Mouse (Mus musculus) midbrain, embryonic 12.5 days (tissue): ENCODE data around the gene Dcun1d5. TPM values are rescaled to one million over a fixed set of nuclear protein-coding genes. Genes with fewer than 3 reads are reported as not detected.
"Not testable (repeated sequence)": the region's sequence is repeated elsewhere in the genome, so short reads cannot be mapped to it uniquely, and the experiment has no call there.

ENCODE experiments used
- ATAC-seq: fragments of 200-750 bp; cut with Nextera tagmentation; 2 replicates; pipeline ENCODE4 v1.8.0; 2017; ENCODE audit warnings: low read depth, moderate TSS enrichment, moderate library complexity; ENCODE audit not compliant: low FRiP score
- H3K27ac ChIP-seq: fragments of 300-500 bp; sonication (generic); replicated peaks from 2 replicates; pipeline ENCODE4 v1.5.1; 2016; ENCODE audit warnings: mild to moderate bottlenecking
- H3K27me3 ChIP-seq: fragments of 300-500 bp; sonication (generic); 2 replicates; pipeline ENCODE4 v1.6.1; 2016; ENCODE audit warnings: mild to moderate bottlenecking
- H3K36me3 ChIP-seq: fragments of 300-500 bp; sonication (generic); 2 replicates; pipeline ENCODE4 v1.6.1; 2016
- H3K4me1 ChIP-seq: fragments of 300-500 bp; sonication (generic); 2 replicates; pipeline ENCODE4 v1.6.1; 2016
- H3K4me2 ChIP-seq: fragments of 300-500 bp; sonication (generic); replicated peaks from 2 replicates; pipeline ENCODE4 v1.6.1; 2016; ENCODE audit warnings: mild to moderate bottlenecking, moderate library complexity
- H3K4me3 ChIP-seq: fragments of 300-500 bp; sonication (generic); 2 replicates; pipeline ENCODE4 v1.5.1; 2016; ENCODE audit warnings: mild to moderate bottlenecking
- H3K9ac ChIP-seq: fragments of 300-500 bp; sonication (generic); replicated peaks from 2 replicates; pipeline ENCODE4 v1.6.1; 2016; ENCODE audit warnings: mild to moderate bottlenecking, moderate library complexity
- H3K9me3 ChIP-seq: fragments of 300-500 bp; sonication (generic); 2 replicates; pipeline ENCODE4 v1.6.1; 2016; ENCODE audit warnings: mild to moderate bottlenecking
- WGBS: fragments of 180-500 bp; shearing (Covaris S2); methylation state at CpG from one replicate; pipeline ENCODE4 v1.1.7; 2016; 5-methylcytosine and 5-hydroxymethylcytosine counted together
- polyA plus RNA-seq: library from polyadenylated mRNA; unstranded; fragments of >200 nt; fragmentation: Nextera tagmentation; extraction: Ambion mirVana; gene quantifications from 2 replicates; pipeline ENCODE4 v1.2.1, GENCODE M21; 2016

Gene Dcun1d5
- polyA plus RNA-seq: 140 and 142 TPM in 2 replicates

- no peaks in the 10 kb centered on the region for H3K36me3 ChIP-seq
- peak within 1 kb of the TSS; percentile 89 for H3K9ac ChIP-seq
- no peaks in the 10 kb centered on the region for H3K27me3 ChIP-seq
- under 1% methylated on average over 62 of the region's 62 CpGs for WGBS
- H3K4me2 ChIP-seq: peak within 1 kb of the TSS; percentile 82
- H3K27ac ChIP-seq: peak within 1 kb of the TSS; percentile 94
- ATAC-seq: peak; percentile 99
- peaks cover 17% of the 10 kb centered on the region for H3K4me1 ChIP-seq
- H3K9me3 ChIP-seq: no peaks in the 10 kb centered on the region
- peak within 1 kb of the TSS; percentile 94 for H3K4me3 ChIP-seq
These were observed at the start of gene Dcun1d5, which contains the start of gene Dync2h1 for GRCm38 (mm10) chr9:7184172-7184896. Gene Dcun1d5 (plus strand): TSS chr9:7184520. Gene Dync2h1 (minus strand): TSS chr9:7184446.

GRCm38 (mm10) chr9:7154391-7154790 lies 29.9 kb upstream of the Dcun1d5 start:
- H3K9ac ChIP-seq: no peak overlapping the region
- H3K27ac ChIP-seq: no peak overlapping the region
- H3K27me3 ChIP-seq: no peaks in the 10 kb centered on the region
- 86% methylated on average over 2 of the region's 2 CpGs for WGBS
- H3K4me3 ChIP-seq: no peak overlapping the region
- peaks cover 45% of the 10 kb centered on the region for H3K36me3 ChIP-seq
- ATAC-seq: no peak
- no peak overlapping the region for H3K4me2 ChIP-seq
- H3K9me3 ChIP-seq: no peaks in the 10 kb centered on the region
- H3K4me1 ChIP-seq: no peaks in the 10 kb centered on the region

- Histone ChIP-seq H3K36me3 (peaks cover 53% of the 10 kb centered on the region), H3K27me3 (no peaks in the 10 kb centered on the region), H3K4me2 (no peak overlapping the region), H3K9me3 (no peaks in the 10 kb centered on the region), H3K9ac (no peak overlapping the region), H3K4me3 (no peak overlapping the region), H3K27ac (no peak overlapping the region), H3K4me1 (no peaks in the 10 kb centered on the region)
- ATAC-seq: no peak
- 96% methylated on average over 7 of the region's 7 CpGs for WGBS
These were observed 25.7 kb upstream of the Dcun1d5 start for GRCm38 (mm10) chr9:7158605-7159004.

GRCm38 (mm10) chr9:7159718-7160117 lies 24.6 kb upstream of the Dcun1d5 start:
- no peak for ATAC-seq
- Histone ChIP-seq H3K4me3 (no peak overlapping the region), H3K9me3 (no peaks in the 10 kb centered on the region), H3K9ac (no peak overlapping the region), H3K4me2 (no peak overlapping the region), H3K27me3 (no peaks in the 10 kb centered on the region), H3K27ac (no peak overlapping the region), H3K36me3 (peaks cover 54% of the 10 kb centered on the region), H3K4me1 (no peaks in the 10 kb centered on the region)
- 84% methylated on average over 3 of the region's 3 CpGs for WGBS

- H3K4me2 ChIP-seq: no peak overlapping the region
- 88% methylated on average over 5 of the region's 5 CpGs for WGBS
These were observed 23.6 kb upstream of the Dcun1d5 start for GRCm38 (mm10) chr9:7160688-7161087.

GRCm38 (mm10) chr9:7167339-7167998 lies 16.9 kb upstream of the Dcun1d5 start:
- Histone ChIP-seq H3K27ac (no peak overlapping the region), H3K9me3 (no peaks in the 10 kb centered on the region), H3K4me1 (no peaks in the 10 kb centered on the region), H3K36me3 (peaks cover 36% of the 10 kb centered on the region), H3K4me3 (no peak overlapping the region), H3K4me2 (no peak overlapping the region), H3K27me3 (no peaks in the 10 kb centered on the region), H3K9ac (no peak overlapping the region)
- no peak for ATAC-seq
- WGBS: 91% methylated on average over 6 of the region's 6 CpGs

More at GRCm38 (mm10) chr9:7160688-7161087, 23.6 kb upstream of the Dcun1d5 start:
- no peaks in the 10 kb centered on the region for H3K27me3 ChIP-seq
- no peaks in the 10 kb centered on the region for H3K4me1 ChIP-seq
- no peak overlapping the region for H3K4me3 ChIP-seq
- no peak overlapping the region for H3K27ac ChIP-seq
- ATAC-seq: no peak
- no peak overlapping the region for H3K9ac ChIP-seq
- peaks cover 49% of the 10 kb centered on the region for H3K36me3 ChIP-seq
- no peaks in the 10 kb centered on the region for H3K9me3 ChIP-seq

GRCm38 (mm10) chr9:7173756-7174155 lies 10.6 kb upstream of the Dcun1d5 start:
- Histone ChIP-seq H3K4me1 (peaks cover 12% of the 10 kb centered on the region), H3K4me2 (no peak overlapping the region), H3K27me3 (no peaks in the 10 kb centered on the region), H3K4me3 (no peak overlapping the region), H3K36me3 (peaks cover 21% of the 10 kb centered on the region), H3K27ac (no peak overlapping the region), H3K9ac (no peak overlapping the region), H3K9me3 (no peaks in the 10 kb centered on the region)
- no peak for ATAC-seq
- 87% methylated on average over 1 of the region's 1 CpGs for WGBS

GRCm38 (mm10) chr9:7176618-7177610 lies 7.4 kb upstream of the Dcun1d5 start:
- WGBS: 9% methylated on average over 41 of the region's 41 CpGs
- H3K4me1 ChIP-seq: peaks cover 12% of the 10 kb centered on the region

GRCm38 (mm10) chr9:7184897-7185291 lies 574 bp downstream of the Dcun1d5 start:
- H3K27me3 ChIP-seq: no peaks in the 10 kb centered on the region
- peaks cover 17% of the 10 kb centered on the region for H3K4me1 ChIP-seq
- H3K27ac ChIP-seq: peak overlapping the region; percentile 94
- H3K36me3 ChIP-seq: peaks cover under 1% of the 10 kb centered on the region; the same call in 1 of the 2 replicates
- WGBS: under 1% methylated on average over 27 of the region's 31 CpGs
- H3K4me2 ChIP-seq: peak overlapping the region; percentile 82
- peak overlapping the region; percentile 89 for H3K9ac ChIP-seq
- H3K4me3 ChIP-seq: peak overlapping the region; percentile 94
- H3K9me3 ChIP-seq: no peaks in the 10 kb centered on the region
- peak; percentile 84 for ATAC-seq

More at GRCm38 (mm10) chr9:7176618-7177610, 7.4 kb upstream of the Dcun1d5 start:
- no peaks in the 10 kb centered on the region for H3K27me3 ChIP-seq
- H3K36me3 ChIP-seq: peaks cover 12% of the 10 kb centered on the region
- H3K27ac ChIP-seq: 0 out of 2 replicates have a peak overlapping the region, but pooled peaks have one; percentile 42
- H3K9me3 ChIP-seq: no peaks in the 10 kb centered on the region
- peak; percentile 100 for ATAC-seq
- peak overlapping the region; percentile 72 for H3K9ac ChIP-seq
- H3K4me3 ChIP-seq: peak overlapping the region; percentile 67
- H3K4me2 ChIP-seq: peak overlapping the region; percentile 86

GRCm38 (mm10) chr9:7190694-7191093 lies 6.4 kb downstream of the Dcun1d5 start:
- H3K27me3 ChIP-seq, H3K4me3 ChIP-seq, H3K9ac ChIP-seq, H3K4me2 ChIP-seq, H3K9me3 ChIP-seq, H3K27ac ChIP-seq, ATAC-seq, H3K4me1 ChIP-seq: not testable (repeated sequence)
- WGBS: 97% methylated on average over 3 of the region's 3 CpGs
- H3K36me3 ChIP-seq: peaks cover 11% of the 10 kb centered on the region; the same call in 1 of the 2 replicates

- no peak overlapping the region for H3K9ac ChIP-seq
- no peaks in the 10 kb centered on the region for H3K9me3 ChIP-seq
- H3K27ac ChIP-seq: no peak overlapping the region
- H3K27me3 ChIP-seq: no peaks in the 10 kb centered on the region
- no peaks in the 10 kb centered on the region for H3K4me1 ChIP-seq
- WGBS: 45% methylated on average over 2 of the region's 2 CpGs
- H3K36me3 ChIP-seq: peaks cover 6% of the 10 kb centered on the region; the same call in 1 of the 2 replicates
- 0 out of 2 replicates have a peak, but pooled peaks have one; percentile 47 for ATAC-seq
- no peak overlapping the region for H3K4me2 ChIP-seq
- no peak overlapping the region for H3K4me3 ChIP-seq
These were observed 31.9 kb downstream of the Dcun1d5 start for GRCm38 (mm10) chr9:7216240-7216639.
